Mouse (Mus musculus) heart, embryonic 10.5 days (tissue): Measurements from ENCODE around the gene Akr1c12. TPM values are rescaled to one million over a fixed set of nuclear protein-coding genes. Genes with fewer than 3 reads are reported as not detected.
"Not testable (repeated sequence)": the region's sequence is repeated elsewhere in the genome, so short reads cannot be mapped to it uniquely, and the experiment has no call there.

Experiments
- DNase-seq: peaks from one replicate; pipeline ENCODE4 v3.0.0-alpha.2; 2017; ENCODE audit warnings: low spot score
- H3K27ac ChIP-seq: fragments of 300-500 bp; sonication (generic); 2 replicates; pipeline ENCODE4 v1.5.1; 2016; ENCODE audit warnings: mild to moderate bottlenecking
- H3K27me3 ChIP-seq: fragments of 300-500 bp; sonication (generic); 2 replicates; pipeline ENCODE4 v1.6.1; 2016; ENCODE audit warnings: mild to moderate bottlenecking; ENCODE audit not compliant: poor library complexity, insufficient read depth, severe bottlenecking
- H3K36me3 ChIP-seq: fragments of 300-500 bp; sonication (generic); 2 replicates; pipeline ENCODE4 v1.6.1; 2016; ENCODE audit warnings: mild to moderate bottlenecking, moderate library complexity
- H3K4me1 ChIP-seq: fragments of 300-500 bp; sonication (generic); 2 replicates; pipeline ENCODE4 v1.6.1; 2016; ENCODE audit warnings: mild to moderate bottlenecking
- H3K4me3 ChIP-seq: fragments of 300-500 bp; sonication (generic); 2 replicates; pipeline ENCODE4 v1.5.1; 2016; ENCODE audit warnings: mild to moderate bottlenecking, moderate library complexity
- H3K9me3 ChIP-seq: fragments of 300-500 bp; sonication (generic); 2 replicates; pipeline ENCODE4 v1.6.1; 2016; ENCODE audit warnings: mild to moderate bottlenecking, moderate library complexity
- WGBS: fragments of 180-500 bp; shearing (Covaris S2); methylation state at CpG from one replicate; pipeline ENCODE4 v1.1.7; 2016; 5-methylcytosine and 5-hydroxymethylcytosine counted together
- polyA plus RNA-seq: library from polyadenylated mRNA; unstranded; fragments of >200 nt; fragmentation: Nextera tagmentation; extraction: Ambion mirVana; gene quantifications from 2 replicates; pipeline ENCODE4 v1.2.1, GENCODE M21; 2016

The Akr1c12 gene
- 1.00 and 4.7 TPM in 2 replicates for polyA plus RNA-seq

- H3K4me1 ChIP-seq, result no peaks in the 10 kb centered on the region
- whole genome bisulfite sequencing, result 64% methylated on average over 4 of the region's 4 CpGs
- H3K27ac ChIP-seq, result no peak within 1 kb of the TSS
- no peaks in the 10 kb centered on the region for H3K27me3 ChIP-seq
- H3K36me3 ChIP-seq, result no peaks in the 10 kb centered on the region
- DNase-seq, result no peak
- no peak within 1 kb of the TSS for H3K4me3 ChIP-seq
- H3K9me3 ChIP-seq, result no peaks in the 10 kb centered on the region
Measured at GRCm38 (mm10) chr13:4279284-4279683, at the start of gene Akr1c12. TSS of gene Akr1c12 (minus strand) at chr13:4279433.

DNA sequence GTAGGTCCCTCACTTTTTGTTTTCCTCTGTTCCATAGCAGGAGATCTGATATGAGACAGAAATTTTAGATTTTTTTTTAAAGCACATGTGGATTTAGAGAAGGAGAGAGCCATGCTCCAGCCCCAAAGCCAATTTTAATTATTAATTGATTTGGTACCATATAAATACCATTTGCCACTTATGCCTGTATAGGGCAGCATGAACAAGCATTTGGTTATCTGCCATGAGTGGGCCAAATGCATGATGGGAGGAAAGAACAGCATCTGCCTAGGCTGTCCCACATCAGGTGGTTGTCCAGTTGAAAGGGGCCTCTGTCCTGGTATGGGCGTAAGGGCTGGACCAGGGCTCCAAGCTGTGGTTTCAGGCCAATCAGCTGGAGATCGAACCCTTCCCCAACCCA is 39.5 kb upstream of the Akr1c12 start:
- no peaks in the 10 kb centered on the region for H3K4me1 ChIP-seq
- H3K4me3 ChIP-seq, result no peak overlapping the region
- H3K36me3 ChIP-seq, result no peaks in the 10 kb centered on the region
- H3K27ac ChIP-seq, result no peak overlapping the region
- DNase-seq, result no peak
- H3K9me3 ChIP-seq, result no peaks in the 10 kb centered on the region
- 85% methylated on average over 2 of the region's 2 CpGs for WGBS
- no peaks in the 10 kb centered on the region for H3K27me3 ChIP-seq

DNA sequence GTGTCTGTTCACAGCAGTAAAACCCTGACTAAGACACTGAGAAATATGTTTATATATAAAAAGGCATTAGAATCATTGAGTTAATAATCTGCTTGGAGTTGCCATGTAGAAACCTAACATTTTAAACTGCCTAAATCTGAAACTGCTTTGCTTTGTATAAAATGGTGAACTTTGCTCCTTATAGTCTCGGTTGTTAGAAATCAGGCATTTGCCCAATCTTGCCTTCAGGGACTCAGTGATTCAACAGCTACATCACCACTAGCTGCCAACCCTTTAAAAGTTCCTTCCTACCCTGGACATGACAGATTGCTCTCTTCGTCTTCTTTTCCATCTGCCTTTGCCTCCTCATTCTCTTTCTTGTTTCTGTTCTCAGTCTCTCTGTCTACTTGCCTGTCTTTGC is 34.7 kb upstream of the Akr1c12 start:
- Histone ChIP-seq H3K9me3 (no peaks in the 10 kb centered on the region), H3K4me1 (no peaks in the 10 kb centered on the region), H3K27ac (no peak overlapping the region), H3K27me3 (no peaks in the 10 kb centered on the region), H3K36me3 (no peaks in the 10 kb centered on the region), H3K4me3 (no peak overlapping the region)
- no peak for DNase-seq
- WGBS, result 81% methylated on average over 2 of the region's 2 CpGs

DNA sequence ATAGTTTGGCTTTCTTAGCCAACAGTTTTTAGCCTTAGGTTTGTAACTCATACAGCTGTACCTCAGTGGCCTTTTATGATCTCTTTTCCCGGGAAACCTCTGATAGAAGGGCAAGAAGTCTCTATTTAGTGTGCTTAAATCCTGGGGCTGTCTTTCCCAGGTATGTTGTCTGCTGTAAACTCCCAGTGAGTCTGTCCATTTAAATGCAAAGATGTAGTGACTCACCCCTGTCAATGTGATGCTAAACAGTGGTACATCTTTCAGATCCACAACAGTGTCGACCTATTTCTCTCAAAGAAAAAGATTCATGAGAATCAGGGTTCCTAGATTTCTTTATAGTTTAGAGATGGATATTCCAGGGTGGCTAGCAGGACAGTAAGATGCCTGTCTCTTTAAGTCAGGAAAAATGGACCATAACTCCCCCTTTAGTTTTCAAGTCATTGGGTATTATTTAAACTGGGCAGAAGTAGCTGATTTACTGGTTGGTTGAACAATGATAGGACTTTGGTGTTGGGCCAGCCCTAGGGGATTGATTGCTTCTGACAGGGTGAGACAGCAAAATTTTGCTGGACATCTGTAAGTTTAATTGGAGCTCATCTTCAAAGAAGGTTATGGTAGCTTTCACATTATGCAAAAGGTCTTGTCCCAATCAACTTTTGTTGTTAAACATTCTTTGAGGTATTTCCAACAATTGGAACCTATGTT is 25.8 kb upstream of the Akr1c12 start:
- Histone ChIP-seq H3K27me3 (no peaks in the 10 kb centered on the region), H3K4me3 (no peak overlapping the region), H3K36me3 (no peaks in the 10 kb centered on the region), H3K4me1 (no peaks in the 10 kb centered on the region), H3K27ac (no peak overlapping the region), H3K9me3 (no peaks in the 10 kb centered on the region)
- 53% methylated on average over 2 of the region's 2 CpGs for WGBS
- no peak for DNase-seq

GRCm38 (mm10) chr13:4296991-4297390 is 17.8 kb upstream of the Akr1c12 start:
- DNase-seq, result no peak
- no peaks in the 10 kb centered on the region for H3K9me3 ChIP-seq
- H3K4me3 ChIP-seq, result no peak overlapping the region
- H3K4me1 ChIP-seq, result no peaks in the 10 kb centered on the region
- no peaks in the 10 kb centered on the region for H3K27me3 ChIP-seq
- no peaks in the 10 kb centered on the region for H3K36me3 ChIP-seq
- no peak overlapping the region for H3K27ac ChIP-seq
- 93% methylated on average over 4 of the region's 4 CpGs for WGBS

DNA sequence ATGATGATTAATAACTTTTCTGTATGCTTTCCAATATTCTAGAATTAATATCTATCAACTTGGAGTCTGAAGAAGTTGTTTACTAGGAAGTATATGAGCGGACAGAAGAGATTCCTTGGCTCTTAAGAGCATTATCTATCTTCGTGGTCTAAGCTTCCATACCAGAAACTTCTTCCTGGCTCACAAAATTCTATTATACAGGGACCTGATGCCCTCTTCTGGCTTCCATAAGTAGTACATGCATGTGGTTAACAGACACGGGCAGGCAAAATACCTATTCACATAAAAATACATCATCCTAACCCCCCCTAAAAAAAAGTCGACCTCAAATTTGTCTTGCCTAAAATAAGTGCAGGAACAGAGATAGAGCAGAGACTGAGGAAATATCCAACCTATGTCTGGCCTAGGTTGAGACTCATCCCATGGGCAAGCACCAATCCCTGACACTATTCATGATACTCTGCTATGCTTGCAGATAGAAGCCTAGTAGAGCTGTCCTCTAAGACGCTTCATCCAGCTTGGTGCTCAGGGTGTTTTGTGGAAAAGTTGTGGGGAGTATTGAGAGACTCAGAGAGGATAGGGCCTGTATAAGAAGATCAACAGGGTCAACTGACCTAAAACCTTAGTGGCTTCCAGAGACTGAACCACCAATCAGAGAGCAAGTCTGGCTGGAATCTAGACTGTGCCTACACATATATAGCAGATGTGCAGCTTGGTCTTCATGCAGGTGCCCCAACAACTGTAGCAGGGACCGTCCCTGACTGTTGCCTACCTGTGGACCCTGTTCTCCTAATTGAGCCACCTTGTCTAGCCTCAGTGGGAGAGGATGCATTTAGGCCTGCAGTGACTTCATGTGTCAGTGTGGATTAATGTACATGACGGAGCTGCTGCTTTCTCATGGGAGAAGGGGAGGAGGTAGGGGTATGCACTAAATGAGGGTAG is 2.5 kb upstream of the Akr1c12 start:
- Histone ChIP-seq H3K27ac (no peak overlapping the region), H3K27me3 (no peaks in the 10 kb centered on the region), H3K9me3 (no peaks in the 10 kb centered on the region), H3K4me3 (no peak overlapping the region), H3K36me3 (no peaks in the 10 kb centered on the region), H3K4me1 (no peaks in the 10 kb centered on the region)
- WGBS, result 35% methylated on average over 7 of the region's 7 CpGs
- DNase-seq, result no peak

- Histone ChIP-seq H3K9me3 (no peaks in the 10 kb centered on the region), H3K4me1 (no peaks in the 10 kb centered on the region), H3K36me3 (no peaks in the 10 kb centered on the region), H3K27me3 (no peaks in the 10 kb centered on the region), H3K27ac (no peak overlapping the region), H3K4me3 (no peak overlapping the region)
- DNase-seq, result no peak
- 84% methylated on average over 2 of the region's 2 CpGs for WGBS
Measured at GRCm38 (mm10) chr13:4277526-4277925, 1.7 kb downstream of the Akr1c12 start.

DNA sequence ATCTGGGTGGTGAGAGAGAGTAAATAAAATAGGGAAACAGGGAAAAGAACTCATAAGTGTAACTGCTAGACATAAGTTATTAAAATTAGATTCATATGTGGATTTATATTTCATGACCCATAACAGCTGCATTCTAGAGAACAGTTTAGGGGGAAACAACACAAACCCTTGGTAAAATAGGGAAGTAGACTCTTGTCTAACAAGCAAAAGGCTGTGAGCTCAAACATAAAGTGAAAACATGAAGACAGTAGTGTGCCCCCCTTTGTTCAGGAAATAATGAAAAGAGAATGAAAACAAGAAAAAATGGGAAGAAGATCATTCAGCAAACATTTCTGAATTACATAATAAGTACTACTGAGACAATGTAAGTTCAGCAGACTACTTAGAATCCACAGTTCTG is 8.4 kb downstream of the Akr1c12 start:
- no peaks in the 10 kb centered on the region for H3K36me3 ChIP-seq
- no peak overlapping the region for H3K27ac ChIP-seq
- no peaks in the 10 kb centered on the region for H3K4me1 ChIP-seq
- H3K27me3 ChIP-seq, result no peaks in the 10 kb centered on the region
- H3K9me3 ChIP-seq, result no peaks in the 10 kb centered on the region
- H3K4me3 ChIP-seq, result no peak overlapping the region
- DNase-seq, result no peak

- H3K4me3 ChIP-seq, H3K36me3 ChIP-seq, H3K9me3 ChIP-seq, H3K27me3 ChIP-seq, H3K27ac ChIP-seq, H3K4me1 ChIP-seq, DNase-seq: not testable (repeated sequence)
- 76% methylated on average over 2 of the region's 2 CpGs for WGBS
Measured at GRCm38 (mm10) chr13:4265455-4265854, 13.8 kb downstream of the Akr1c12 start.

DNA sequence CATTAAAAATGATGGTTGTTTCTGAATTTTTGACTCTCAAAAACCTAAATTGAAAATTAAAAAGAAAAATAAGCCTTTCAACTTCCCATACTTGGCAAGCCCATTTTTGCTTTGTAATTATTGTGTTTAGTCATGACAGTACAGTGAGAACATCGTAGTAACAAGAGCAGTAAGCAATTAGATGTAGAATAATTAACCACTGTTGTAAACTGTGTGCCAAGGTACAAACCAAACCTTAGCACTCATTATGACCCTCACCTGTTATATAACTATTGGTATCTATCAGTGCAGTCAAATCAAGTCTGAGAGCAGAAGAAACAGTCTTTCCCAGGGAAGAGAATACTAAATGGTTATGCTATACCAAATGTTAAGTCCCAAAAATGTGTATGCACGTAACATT is 14.2 kb downstream of the Akr1c12 start:
- DNase-seq, result no peak
- WGBS, result 81% methylated on average over 2 of the region's 2 CpGs
- Histone ChIP-seq H3K4me3 (no peak overlapping the region), H3K36me3 (no peaks in the 10 kb centered on the region), H3K27ac (no peak overlapping the region), H3K27me3 (no peaks in the 10 kb centered on the region), H3K4me1 (no peaks in the 10 kb centered on the region), H3K9me3 (no peaks in the 10 kb centered on the region)

- Histone ChIP-seq H3K9me3 (no peaks in the 10 kb centered on the region), H3K27me3 (no peaks in the 10 kb centered on the region), H3K36me3 (no peaks in the 10 kb centered on the region), H3K27ac (no peak overlapping the region), H3K4me3 (no peak overlapping the region), H3K4me1 (no peaks in the 10 kb centered on the region)
- DNase-seq, result no peak
- 77% methylated on average over 3 of the region's 3 CpGs for WGBS
Measured at GRCm38 (mm10) chr13:4264612-4265011, 14.6 kb downstream of the Akr1c12 start.

DNA sequence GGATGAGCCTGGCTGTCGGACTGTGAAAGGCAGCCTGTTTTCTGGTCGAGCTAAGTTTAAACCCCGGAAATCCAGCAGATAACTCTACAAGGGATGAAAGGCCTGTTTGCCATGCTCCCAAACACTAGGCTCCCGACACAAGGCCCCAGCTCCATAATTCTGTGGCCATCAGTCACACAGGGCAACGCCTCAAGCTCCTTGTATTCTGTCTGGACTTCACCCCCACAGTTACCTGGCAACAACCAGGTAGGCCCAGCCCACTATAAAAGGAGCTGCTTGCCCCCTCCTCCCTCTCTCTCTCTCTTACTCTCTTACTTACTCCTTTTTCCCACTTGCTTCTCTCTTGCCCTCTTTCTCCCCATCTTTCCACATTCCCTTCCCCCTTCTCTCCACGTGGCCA is 21.9 kb downstream of the Akr1c12 start:
- no peak overlapping the region for H3K4me3 ChIP-seq
- DNase-seq, result no peak
- no peaks in the 10 kb centered on the region for H3K27me3 ChIP-seq
- H3K36me3 ChIP-seq, result no peaks in the 10 kb centered on the region
- no peak overlapping the region for H3K27ac ChIP-seq
- WGBS, result 80% methylated on average over 6 of the region's 6 CpGs
- H3K9me3 ChIP-seq, result no peaks in the 10 kb centered on the region
- no peaks in the 10 kb centered on the region for H3K4me1 ChIP-seq

DNA sequence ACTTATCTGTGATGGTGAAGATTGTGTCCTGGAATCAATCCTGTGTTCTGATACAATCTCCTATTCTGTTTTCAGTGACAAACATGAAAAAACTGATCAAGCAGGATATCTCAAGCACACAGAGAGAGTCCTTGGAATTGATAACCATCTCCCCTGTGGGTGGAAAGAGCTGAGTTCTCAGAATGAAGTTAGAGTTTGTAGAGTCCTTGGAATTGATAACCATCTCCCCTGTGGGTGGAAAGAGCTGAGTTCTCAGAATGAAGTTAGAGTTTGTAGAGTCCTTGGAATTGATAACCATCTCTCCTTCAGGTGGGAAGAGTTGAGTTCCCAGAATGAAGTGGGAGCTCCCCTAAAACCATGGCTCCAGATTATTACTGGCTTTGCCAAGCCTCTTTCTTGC is 22.3 kb downstream of the Akr1c12 start:
- not testable (repeated sequence) for DNase-seq, H3K4me3 ChIP-seq, H3K36me3 ChIP-seq, H3K4me1 ChIP-seq, H3K9me3 ChIP-seq, H3K27me3 ChIP-seq, H3K27ac ChIP-seq
